Mouse (Mus musculus) limb, embryonic 15.5 days (tissue): ENCODE measurements around the gene 5031439G07Rik. TPM values are rescaled to one million over a fixed set of nuclear protein-coding genes. Genes with fewer than 3 reads are reported as not detected.

Source experiments
- ATAC-seq: fragments of 200-750 bp; cut with Nextera tagmentation; 2 replicates; pipeline ENCODE4 v1.8.0; 2017; ENCODE audit warnings: low read depth, moderate TSS enrichment; ENCODE audit not compliant: insufficient number of reproducible peaks, low FRiP score, low TSS enrichment
- H3K27ac ChIP-seq: fragments of 300-500 bp; sonication (generic); 2 replicates; pipeline ENCODE4 v1.5.1; 2015; ENCODE audit warnings: moderate library complexity, mild to moderate bottlenecking, inconsistent platforms
- H3K27me3 ChIP-seq: fragments of 300-500 bp; sonication (generic); 2 replicates; pipeline ENCODE4 v1.6.1; 2015; ENCODE audit warnings: inconsistent platforms
- H3K36me3 ChIP-seq: fragments of 300-500 bp; sonication (generic); 2 replicates; pipeline ENCODE4 v1.6.1; 2015; ENCODE audit warnings: inconsistent platforms
- H3K4me1 ChIP-seq: fragments of 300-500 bp; sonication (generic); 2 replicates; pipeline ENCODE4 v1.6.1; 2015; ENCODE audit warnings: inconsistent platforms
- H3K4me2 ChIP-seq: fragments of 300-500 bp; sonication (generic); 2 replicates; pipeline ENCODE4 v1.6.1; 2015; ENCODE audit warnings: mild to moderate bottlenecking, inconsistent platforms
- H3K4me3 ChIP-seq: fragments of 300-500 bp; sonication (generic); 2 replicates; pipeline ENCODE4 v1.5.1; 2015; ENCODE audit warnings: mild to moderate bottlenecking, inconsistent platforms
- H3K9ac ChIP-seq: fragments of 300-500 bp; sonication (generic); 2 replicates; pipeline ENCODE4 v1.6.1; 2015; ENCODE audit warnings: inconsistent platforms
- H3K9me3 ChIP-seq: fragments of 300-500 bp; sonication (generic); 2 replicates; pipeline ENCODE4 v1.6.1; 2016; ENCODE audit warnings: inconsistent platforms
- WGBS: fragments of 180-500 bp; shearing (Covaris S2); methylation state at CpG from one replicate; pipeline ENCODE4 v1.1.7; 2015; 5-methylcytosine and 5-hydroxymethylcytosine counted together
- polyA plus RNA-seq: library from polyadenylated mRNA; unstranded; fragments of >200 nt; fragmentation: Nextera tagmentation; extraction: Ambion mirVana; gene quantifications from 2 replicates; pipeline ENCODE4 v1.2.1, GENCODE M21; 2015

Gene 5031439G07Rik
- polyA plus RNA-seq, 1 experiment from 2014 or later = 8.7 TPM

DNA sequence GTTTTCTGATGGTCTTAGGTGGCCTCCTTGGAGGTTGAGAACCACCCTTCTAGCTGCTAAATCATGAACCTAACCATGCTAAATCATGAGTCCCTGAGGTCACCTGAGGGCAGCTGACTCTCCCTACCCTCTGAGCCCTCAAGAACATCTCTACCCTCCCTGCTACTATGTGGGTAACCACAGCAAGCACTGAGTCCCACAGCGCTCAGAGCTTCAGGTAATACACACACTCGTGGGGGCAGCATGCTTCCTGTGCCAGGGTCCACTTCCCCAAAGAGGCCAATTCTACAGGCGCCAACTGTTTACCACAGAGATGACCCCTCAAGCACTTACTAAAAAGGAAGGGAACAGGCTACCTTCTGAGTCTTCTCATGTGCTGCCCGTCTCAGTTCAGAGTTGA, 19.8 kb downstream of the 5031439G07Rik start:
- Histone ChIP-seq H3K9me3 (no peaks in the 10 kb centered on the region), H3K4me1 (no peaks in the 10 kb centered on the region), H3K36me3 (peaks cover 4% of the 10 kb centered on the region; the same call in 1 of the 2 replicates), H3K27ac (no peak overlapping the region), H3K4me3 (no peak overlapping the region), H3K27me3 (no peaks in the 10 kb centered on the region), H3K9ac (no peak overlapping the region), H3K4me2 (no peak overlapping the region)
- 85% methylated on average over 4 of the region's 4 CpGs for WGBS
- no peak for ATAC-seq

DNA sequence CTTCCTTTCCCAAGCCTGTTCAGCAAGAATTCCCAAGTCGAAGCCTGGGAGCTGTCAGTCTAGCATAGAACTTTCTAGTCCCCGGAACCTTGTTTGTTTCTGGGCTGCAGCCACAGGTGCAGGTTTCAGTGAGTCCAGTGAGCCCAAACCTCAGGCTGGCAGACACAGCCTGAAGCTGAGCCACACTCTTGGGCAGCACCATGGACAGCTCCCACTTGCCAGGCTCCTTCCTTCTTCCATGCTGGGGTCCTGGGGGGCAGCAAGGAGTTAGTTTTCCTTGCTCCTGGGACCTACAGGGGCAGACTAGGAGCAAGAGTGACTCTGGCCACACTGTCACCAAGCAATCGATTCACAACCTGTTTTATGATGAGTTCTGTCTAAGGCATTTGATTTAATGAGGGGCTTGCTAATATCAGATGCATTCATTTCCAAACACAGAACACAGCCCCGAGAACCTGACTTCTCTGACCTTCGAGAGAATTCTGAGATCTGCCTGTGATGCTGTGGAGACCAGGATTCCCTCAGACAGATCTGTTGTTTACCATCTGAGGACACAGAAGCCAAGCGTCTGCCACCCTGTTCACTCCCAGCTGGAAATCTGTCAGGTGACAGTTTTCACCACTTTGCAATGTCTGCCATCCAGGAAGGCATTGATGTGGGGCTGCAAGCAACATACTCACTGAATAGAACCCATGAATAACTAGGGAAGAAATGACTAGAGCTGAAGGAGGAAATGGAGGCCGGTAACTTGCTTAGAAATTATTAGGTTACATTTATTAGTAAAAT, 22.6 kb downstream of the 5031439G07Rik start:
- Histone ChIP-seq H3K4me3 (no peak overlapping the region), H3K9me3 (no peaks in the 10 kb centered on the region), H3K4me2 (no peak overlapping the region), H3K36me3 (peaks cover 4% of the 10 kb centered on the region; the same call in 1 of the 2 replicates), H3K27me3 (no peaks in the 10 kb centered on the region), H3K4me1 (no peaks in the 10 kb centered on the region), H3K27ac (no peak overlapping the region), H3K9ac (no peak overlapping the region)
- 59% methylated on average over 7 of the region's 7 CpGs for WGBS
- ATAC-seq = no peak

DNA sequence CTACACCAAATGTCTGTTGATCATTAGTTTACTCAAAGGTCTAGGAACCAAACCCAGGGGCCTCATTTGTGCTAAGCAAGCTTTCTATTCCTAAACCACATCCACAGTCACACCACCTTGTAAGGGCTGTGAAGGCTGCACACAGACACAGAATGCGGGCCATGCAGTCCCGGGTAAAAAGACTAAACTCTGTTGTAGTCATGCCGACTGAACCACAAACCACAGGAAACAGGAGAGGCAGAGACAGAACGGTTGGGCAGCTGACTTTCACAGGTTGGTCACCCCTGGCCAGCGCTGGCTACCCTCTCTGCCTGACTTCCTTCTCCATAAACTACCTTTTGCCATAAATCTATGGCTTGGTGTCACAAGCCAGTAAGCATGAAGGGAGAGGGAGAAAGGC, 23.6 kb downstream of the 5031439G07Rik start:
- H3K27me3 ChIP-seq = no peaks in the 10 kb centered on the region
- no peaks in the 10 kb centered on the region for H3K4me1 ChIP-seq
- no peak overlapping the region for H3K4me3 ChIP-seq
- no peak overlapping the region for H3K9ac ChIP-seq
- H3K4me2 ChIP-seq = no peak overlapping the region
- H3K36me3 ChIP-seq = no peaks in the 10 kb centered on the region
- H3K27ac ChIP-seq = no peak overlapping the region
- ATAC-seq = no peak
- H3K9me3 ChIP-seq = no peaks in the 10 kb centered on the region
- WGBS = 66% methylated on average over 5 of the region's 5 CpGs

DNA sequence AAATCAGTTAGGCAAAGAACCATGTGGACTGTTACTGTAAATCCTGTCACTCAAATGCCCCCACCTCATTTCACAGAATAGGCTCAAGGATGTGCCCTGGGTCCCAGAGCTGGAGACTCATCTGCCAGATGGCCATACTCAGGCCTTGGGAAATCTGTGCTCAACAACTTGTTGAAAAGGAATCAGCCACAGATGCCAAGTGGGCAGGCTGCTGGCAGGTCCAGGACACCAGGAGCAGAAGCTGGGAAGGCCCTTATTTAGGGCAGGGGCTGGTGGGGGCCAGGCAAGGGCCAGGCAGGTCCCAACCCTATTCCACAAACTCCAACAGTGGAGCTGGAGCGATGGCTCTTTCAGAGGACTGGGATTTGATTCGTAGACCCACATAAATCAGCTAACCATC, 25.8 kb downstream of the 5031439G07Rik start:
- no peak overlapping the region for H3K27ac ChIP-seq
- no peaks in the 10 kb centered on the region for H3K9me3 ChIP-seq
- peaks cover 5% of the 10 kb centered on the region for H3K36me3 ChIP-seq
- ATAC-seq = no peak
- H3K4me3 ChIP-seq = no peak overlapping the region
- H3K27me3 ChIP-seq = no peaks in the 10 kb centered on the region
- H3K9ac ChIP-seq = no peak overlapping the region
- no peak overlapping the region for H3K4me2 ChIP-seq
- H3K4me1 ChIP-seq = no peaks in the 10 kb centered on the region
- 78% methylated on average over 2 of the region's 2 CpGs for WGBS

DNA sequence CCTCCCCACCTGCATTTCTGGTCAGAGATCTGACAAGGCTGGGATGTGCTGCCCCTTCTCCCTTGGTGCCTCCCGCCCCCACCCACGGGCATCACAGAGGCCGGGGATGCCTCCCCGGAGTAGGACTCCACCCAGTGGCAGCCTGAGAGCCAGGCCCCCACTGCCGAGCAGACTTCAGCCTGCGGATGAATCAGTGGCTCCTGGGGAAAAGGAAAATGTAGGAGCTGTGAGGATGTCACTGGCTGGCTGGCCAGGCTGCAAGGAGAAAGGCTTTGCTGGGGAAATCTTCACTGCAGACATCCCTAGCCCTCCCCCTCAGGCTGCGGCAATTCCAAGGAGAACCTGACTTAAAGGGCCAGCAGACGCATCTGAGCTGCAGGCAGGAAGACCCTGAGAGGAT, 27.7 kb downstream of the 5031439G07Rik start:
- no peaks in the 10 kb centered on the region for H3K27me3 ChIP-seq
- 31% methylated on average over 8 of the region's 8 CpGs for WGBS
- no peak overlapping the region for H3K9ac ChIP-seq
- no peak overlapping the region for H3K4me2 ChIP-seq
- ATAC-seq = no peak
- H3K4me3 ChIP-seq = no peak overlapping the region
- H3K9me3 ChIP-seq = no peaks in the 10 kb centered on the region
- no peak overlapping the region; the same call in 1 of the 2 replicates for H3K27ac ChIP-seq
- no peaks in the 10 kb centered on the region for H3K4me1 ChIP-seq
- peaks cover 9% of the 10 kb centered on the region for H3K36me3 ChIP-seq

DNA sequence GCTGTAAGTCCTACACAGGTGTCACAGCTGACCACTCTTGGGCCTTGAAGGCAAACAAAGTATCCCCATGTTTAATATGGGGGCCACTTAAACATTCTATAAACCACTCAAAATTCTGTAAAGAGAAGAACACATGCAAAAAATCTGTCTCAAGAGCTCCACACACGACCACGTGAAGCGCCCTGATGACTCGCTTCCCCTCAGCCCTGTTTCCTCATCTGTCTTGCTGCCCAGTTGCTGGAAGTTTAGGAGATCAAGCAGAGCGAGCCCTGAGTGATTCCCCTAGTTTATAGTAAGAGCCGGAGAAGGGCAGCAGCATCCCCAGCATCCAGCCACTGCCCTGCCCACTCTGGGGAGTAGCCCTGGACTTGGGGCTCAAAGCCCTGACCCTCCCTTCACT, 28.5 kb downstream of the 5031439G07Rik start:
- 78% methylated on average over 6 of the region's 6 CpGs for WGBS
- no peak for ATAC-seq
- H3K36me3 ChIP-seq = peaks cover 17% of the 10 kb centered on the region
- H3K27ac ChIP-seq = no peak overlapping the region
- no peak overlapping the region for H3K4me2 ChIP-seq
- H3K27me3 ChIP-seq = no peaks in the 10 kb centered on the region
- H3K9ac ChIP-seq = no peak overlapping the region
- no peaks in the 10 kb centered on the region for H3K4me1 ChIP-seq
- no peaks in the 10 kb centered on the region for H3K9me3 ChIP-seq
- no peak overlapping the region for H3K4me3 ChIP-seq

DNA sequence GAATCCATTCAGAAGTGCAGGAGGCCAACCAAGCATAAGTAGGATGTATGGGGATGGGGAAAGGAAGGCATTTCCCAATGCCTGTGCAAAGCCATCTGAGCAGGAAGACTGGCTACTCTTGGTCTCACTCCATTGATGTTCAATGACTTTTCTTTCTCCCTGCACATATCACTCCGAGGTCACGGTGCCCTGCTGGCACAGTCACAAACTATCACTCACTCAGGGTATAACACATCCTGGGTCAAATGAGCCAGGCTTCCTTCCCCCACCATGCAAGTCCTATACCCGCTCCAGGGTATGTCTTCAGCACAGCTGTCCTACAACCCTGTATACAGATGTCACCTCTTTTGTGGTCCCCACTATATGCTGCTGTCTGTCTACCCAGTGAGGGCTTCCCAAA, 30.0 kb downstream of the 5031439G07Rik start:
- 92% methylated on average over 3 of the region's 3 CpGs for WGBS
- H3K4me3 ChIP-seq = no peak overlapping the region
- peaks cover 31% of the 10 kb centered on the region for H3K36me3 ChIP-seq
- H3K4me2 ChIP-seq = no peak overlapping the region
- H3K27me3 ChIP-seq = no peaks in the 10 kb centered on the region
- no peak overlapping the region for H3K9ac ChIP-seq
- no peaks in the 10 kb centered on the region for H3K9me3 ChIP-seq
- no peaks in the 10 kb centered on the region for H3K4me1 ChIP-seq
- H3K27ac ChIP-seq = no peak overlapping the region
- no peak for ATAC-seq

DNA sequence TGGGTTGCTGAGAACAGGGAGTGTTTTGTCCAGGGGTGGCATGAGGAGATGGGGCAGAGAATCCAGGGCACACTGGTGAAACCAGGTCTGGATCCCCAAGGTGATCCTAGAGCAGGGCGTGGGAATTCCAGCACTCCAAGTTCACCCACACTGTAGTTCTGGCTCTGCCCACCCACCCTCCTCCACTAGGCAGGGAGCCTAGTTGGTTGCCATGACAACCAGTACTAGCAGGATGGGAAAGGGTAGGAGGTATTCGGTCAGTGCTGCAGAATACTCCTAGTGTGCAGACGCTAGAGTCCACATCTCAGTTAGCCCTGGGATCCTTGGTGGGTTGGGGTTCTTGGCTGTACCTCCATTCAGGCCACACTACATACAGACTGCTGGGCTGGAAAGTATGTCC, 30.5 kb downstream of the 5031439G07Rik start:
- Histone ChIP-seq H3K9me3 (no peaks in the 10 kb centered on the region), H3K27me3 (no peaks in the 10 kb centered on the region), H3K27ac (no peak overlapping the region), H3K36me3 (peaks cover 36% of the 10 kb centered on the region), H3K4me1 (no peaks in the 10 kb centered on the region), H3K9ac (no peak overlapping the region), H3K4me2 (no peak overlapping the region), H3K4me3 (no peak overlapping the region)
- ATAC-seq = no peak
- WGBS = 40% methylated on average over 3 of the region's 3 CpGs

DNA sequence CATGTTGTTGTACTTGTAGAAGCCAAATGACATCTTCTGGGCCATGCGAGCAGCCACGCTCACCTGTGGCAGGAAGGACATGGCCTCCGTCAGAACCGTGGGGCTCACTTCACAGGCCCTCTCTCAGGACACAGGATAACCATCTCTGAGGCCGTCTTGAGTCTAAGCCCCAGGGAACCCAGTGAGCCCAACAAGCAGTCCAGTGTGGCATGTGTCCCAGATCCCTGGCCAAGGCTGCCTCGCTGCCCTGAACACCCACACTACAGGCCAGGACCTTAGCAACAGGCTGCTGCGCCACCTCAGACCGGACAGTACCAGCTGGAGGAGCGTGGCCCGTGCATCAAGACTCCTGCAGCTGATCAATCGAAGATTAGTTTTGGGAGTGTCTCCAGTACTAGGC, 35.1 kb downstream of the 5031439G07Rik start:
- no peaks in the 10 kb centered on the region for H3K27me3 ChIP-seq
- WGBS = 93% methylated on average over 11 of the region's 11 CpGs
- H3K4me1 ChIP-seq = no peaks in the 10 kb centered on the region
- no peak overlapping the region for H3K4me3 ChIP-seq
- no peaks in the 10 kb centered on the region for H3K9me3 ChIP-seq
- no peak overlapping the region for H3K4me2 ChIP-seq
- no peak for ATAC-seq
- H3K36me3 ChIP-seq = peaks cover 76% of the 10 kb centered on the region
- no peak overlapping the region for H3K27ac ChIP-seq
- no peak overlapping the region for H3K9ac ChIP-seq

DNA sequence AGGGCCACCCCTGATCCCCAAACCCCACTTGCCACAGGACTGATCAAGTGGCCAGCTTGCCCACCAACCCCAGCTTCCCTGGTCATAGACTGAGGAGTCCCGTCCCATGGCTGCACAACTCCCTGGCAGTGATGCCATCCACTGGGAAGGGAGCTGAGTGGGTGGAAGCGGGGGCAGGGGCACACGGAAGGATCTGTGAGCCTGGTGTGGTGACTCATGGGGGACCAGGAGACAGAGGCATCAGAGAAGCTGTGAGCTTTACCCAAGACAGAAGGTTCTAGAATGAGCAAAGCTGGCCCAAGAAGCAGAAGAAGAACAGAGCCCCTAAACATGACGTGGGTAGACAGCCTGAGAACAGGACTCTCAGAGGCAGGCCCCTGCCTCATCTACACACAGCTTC, 38.3 kb downstream of the 5031439G07Rik start:
- H3K9ac ChIP-seq = no peak overlapping the region
- peaks cover 76% of the 10 kb centered on the region for H3K36me3 ChIP-seq
- no peak overlapping the region for H3K4me2 ChIP-seq
- no peak overlapping the region for H3K27ac ChIP-seq
- H3K9me3 ChIP-seq = no peaks in the 10 kb centered on the region
- no peaks in the 10 kb centered on the region for H3K4me1 ChIP-seq
- WGBS = 83% methylated on average over 4 of the region's 4 CpGs
- no peaks in the 10 kb centered on the region for H3K27me3 ChIP-seq
- no peak overlapping the region for H3K4me3 ChIP-seq
- ATAC-seq = no peak

DNA sequence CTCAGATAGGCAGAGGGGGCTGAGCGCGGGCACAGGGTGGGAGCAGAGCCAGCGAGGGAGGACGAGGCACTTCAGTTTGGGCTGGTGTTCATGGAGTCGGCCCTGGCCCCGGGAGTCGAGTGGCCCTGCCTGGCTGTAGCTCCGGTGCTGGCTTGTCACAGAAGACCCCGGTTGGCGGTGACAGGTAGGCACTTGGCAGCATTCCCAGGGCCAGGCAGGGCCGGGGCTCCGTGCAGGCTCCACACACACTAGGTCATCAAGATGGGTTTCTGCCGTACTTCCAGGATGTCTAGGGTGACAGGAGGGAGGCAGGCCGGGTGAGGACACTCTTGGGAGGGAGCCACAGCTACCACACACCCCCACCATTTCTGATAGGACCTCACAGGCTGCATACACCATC, 39.4 kb downstream of the 5031439G07Rik start:
- no peak for ATAC-seq
- Histone ChIP-seq H3K27ac (no peak overlapping the region), H3K9me3 (no peaks in the 10 kb centered on the region), H3K36me3 (peaks cover 67% of the 10 kb centered on the region), H3K27me3 (no peaks in the 10 kb centered on the region), H3K4me3 (no peak overlapping the region), H3K4me1 (no peaks in the 10 kb centered on the region), H3K4me2 (no peak overlapping the region), H3K9ac (no peak overlapping the region)
- 88% methylated on average over 14 of the region's 14 CpGs for WGBS

DNA sequence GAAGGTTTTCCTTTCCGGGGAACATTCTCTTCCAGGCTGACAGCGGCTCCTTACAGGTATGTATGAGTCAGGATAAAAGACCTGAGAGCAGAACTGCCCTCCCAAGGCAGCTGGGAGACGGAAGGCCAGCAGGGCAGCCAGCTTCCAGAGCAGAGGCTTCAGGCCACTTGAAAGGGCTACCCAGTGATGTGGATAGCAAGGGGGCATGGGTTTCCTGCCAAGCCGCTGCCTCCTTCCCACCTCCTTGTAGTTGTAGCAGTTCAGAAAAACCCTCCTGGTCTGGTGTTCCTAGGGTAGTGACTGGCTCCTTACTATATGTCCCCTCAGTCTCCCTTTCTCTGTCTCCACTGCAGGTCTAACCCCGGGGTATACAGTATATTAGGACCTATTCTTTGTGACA, 44.0 kb downstream of the 5031439G07Rik start:
- no peaks in the 10 kb centered on the region for H3K4me1 ChIP-seq
- no peaks in the 10 kb centered on the region for H3K27me3 ChIP-seq
- ATAC-seq = no peak
- H3K27ac ChIP-seq = peak overlapping the region; percentile 7; the same call in 1 of the 2 replicates
- H3K9ac ChIP-seq = no peak overlapping the region
- no peaks in the 10 kb centered on the region for H3K9me3 ChIP-seq
- WGBS = 75% methylated on average over 5 of the region's 5 CpGs
- H3K4me2 ChIP-seq = no peak overlapping the region
- peaks cover 58% of the 10 kb centered on the region for H3K36me3 ChIP-seq
- no peak overlapping the region for H3K4me3 ChIP-seq
